Mouse (Mus musculus): ENCODE data around the gene Itih4. TPM values are rescaled to one million over a fixed set of nuclear protein-coding genes. Genes with fewer than 3 reads are reported as not detected.

The Itih4 gene
- total RNA-seq, 2 experiments from 2014 or later, result 0.11 to 0.13 TPM

GRCm38 (mm10) chr14:30881718-30882108, 4.6 kb upstream of the Itih4 start:
- H3K27ac ChIP-seq, result peak overlapping the region; percentile 97
- intact Hi-C loops (cut with DNase I), result loop anchor here (5.0 kb wide), 2 partner anchors 164 to 184 kb away; no protein-coding TSS in a partner anchor
- DNase-seq, result no peak
- peak overlapping the region; percentile 73 for H3K4me3 ChIP-seq
- TF ChIP-seq CTCF (IDR thresholded peaks at IDR 0.05), result peak; percentile 0; the same call in 1 of the 2 replicates

GRCm38 (mm10) chr14:30885298-30885697, 978 bp upstream of the Itih4 start:
- no peak for DNase-seq
- intact Hi-C loops (cut with DNase I), result no loop called here
- TF ChIP-seq CTCF (IDR thresholded peaks at IDR 0.05), result no peak
- H3K4me3 ChIP-seq, result no peak overlapping the region
- H3K27ac ChIP-seq, result no peak overlapping the region

- DNase-seq, result peak; percentile 75
- Histone ChIP-seq H3K27ac (peak overlapping the region; percentile 68), H3K4me3 (0 out of 2 replicates have a peak overlapping the region, but pooled peaks have one; percentile 9)
- TF ChIP-seq CTCF (IDR thresholded peaks at IDR 0.05), result peak; percentile 53
- intact Hi-C loops (cut with DNase I), result no loop called here
These were observed 2.0 kb downstream of the Itih4 start for GRCm38 (mm10) chr14:30888271-30888732.

- Histone ChIP-seq H3K4me3 (no peak overlapping the region), H3K27ac (no peak overlapping the region)
- no peak for TF ChIP-seq CTCF (IDR thresholded peaks at IDR 0.05)
- intact Hi-C loops (cut with DNase I), result no loop called here
- no peak for DNase-seq
These were observed 13.7 kb downstream of the Itih4 start for GRCm38 (mm10) chr14:30899972-30900371.

GRCm38 (mm10) chr14:30902628-30903027, 16.4 kb downstream of the Itih4 start:
- TF ChIP-seq CTCF (IDR thresholded peaks at IDR 0.05), result no peak
- DNase-seq, result no peak
- intact Hi-C loops (cut with DNase I), result no loop called here

GRCm38 (mm10) chr14:30903036-30903435, 16.8 kb downstream of the Itih4 start:
- H3K4me3 ChIP-seq, result no peak overlapping the region
- DNase-seq, result no peak
- H3K27ac ChIP-seq, result no peak overlapping the region
- TF ChIP-seq CTCF (IDR thresholded peaks at IDR 0.05), result no peak
- intact Hi-C loops (cut with DNase I), result no loop called here

More at GRCm38 (mm10) chr14:30902628-30903027, 16.4 kb downstream of the Itih4 start:
- Histone ChIP-seq H3K4me3 (no peak overlapping the region), H3K27ac (no peak overlapping the region)

GRCm38 (mm10) chr14:30904307-30904706, 18.0 kb downstream of the Itih4 start:
- intact Hi-C loops (cut with DNase I), result no loop called here
- Histone ChIP-seq H3K27ac (no peak overlapping the region), H3K4me3 (no peak overlapping the region)
- no peak for TF ChIP-seq CTCF (IDR thresholded peaks at IDR 0.05)
- DNase-seq, result no peak

- intact Hi-C loops (cut with DNase I), result no loop called here
- no peak overlapping the region for H3K27ac ChIP-seq
- H3K4me3 ChIP-seq, result no peak overlapping the region
- TF ChIP-seq CTCF (IDR thresholded peaks at IDR 0.05), result no peak
- no peak for DNase-seq
These were observed 19.7 kb downstream of the Itih4 start for GRCm38 (mm10) chr14:30906001-30906400.

GRCm38 (mm10) chr14:30907814-30908265, 21.6 kb downstream of the Itih4 start:
- DNase-seq, result no peak
- intact Hi-C loops (cut with DNase I), result no loop called here
- Histone ChIP-seq H3K27ac (no peak overlapping the region), H3K4me3 (no peak overlapping the region)
- no peak for TF ChIP-seq CTCF (IDR thresholded peaks at IDR 0.05)

- H3K27ac ChIP-seq, result no peak overlapping the region
- intact Hi-C loops (cut with DNase I), result no loop called here
- TF ChIP-seq CTCF (IDR thresholded peaks at IDR 0.05), result no peak
- no peak overlapping the region for H3K4me3 ChIP-seq
- no peak for DNase-seq
These were observed 24.9 kb downstream of the Itih4 start for GRCm38 (mm10) chr14:30911141-30911540.

GRCm38 (mm10) chr14:30912641-30913040, 26.4 kb downstream of the Itih4 start:
- Histone ChIP-seq H3K27ac (no peak overlapping the region), H3K4me3 (no peak overlapping the region)
- intact Hi-C loops (cut with DNase I), result no loop called here
- DNase-seq, result no peak
- no peak for TF ChIP-seq CTCF (IDR thresholded peaks at IDR 0.05)

- no peak for TF ChIP-seq CTCF (IDR thresholded peaks at IDR 0.05)
- intact Hi-C loops (cut with DNase I), result no loop called here
- H3K4me3 ChIP-seq, result no peak overlapping the region
- DNase-seq, result no peak
- H3K27ac ChIP-seq, result no peak overlapping the region
These were observed 27.1 kb downstream of the Itih4 start for GRCm38 (mm10) chr14:30913404-30913803.

- H3K27ac ChIP-seq, result no peak overlapping the region
These were observed 30.2 kb downstream of the Itih4 start for GRCm38 (mm10) chr14:30916516-30916915.

GRCm38 (mm10) chr14:30922053-30922670, 35.9 kb downstream of the Itih4 start:
- intact Hi-C loops (cut with DNase I), result no loop called here
- DNase-seq, result no peak
- TF ChIP-seq CTCF (IDR thresholded peaks at IDR 0.05), result no peak
- no peak overlapping the region for H3K4me3 ChIP-seq
- no peak overlapping the region for H3K27ac ChIP-seq

More at GRCm38 (mm10) chr14:30916516-30916915, 30.2 kb downstream of the Itih4 start:
- TF ChIP-seq CTCF (IDR thresholded peaks at IDR 0.05), result no peak
- intact Hi-C loops (cut with DNase I), result no loop called here
- no peak overlapping the region for H3K4me3 ChIP-seq
- DNase-seq, result no peak

Measured in gastrocnemius, adult 2 months (tissue).